Mouse (Mus musculus) common myeloid progenitor, adult 5-6 weeks (primary cell): ENCODE results near the gene Aph1b. TPM values are rescaled to one million over a fixed set of nuclear protein-coding genes. Genes with fewer than 3 reads are reported as not detected.
A peak's percentile ranks its signal among the peaks of the same experiment; 100 is the strongest.
"Not testable (repeated sequence)": the region's sequence is repeated elsewhere in the genome, so short reads cannot be mapped to it uniquely, and the experiment has no call there.

Source experiments
- ATAC-seq: replicated peaks from 2 replicates; pipeline ENCODE4 v1.8.0; 2016; ENCODE audit warnings: low read depth, mild to moderate bottlenecking, moderate TSS enrichment, inconsistent platforms; ENCODE audit not compliant: poor library complexity, severe bottlenecking
- total RNA-seq: library from RNA; stranded (forward); fragments of 200-1000, 187-1606 nt; gene quantifications from 2 replicates; pipeline ENCODE4 v1.2.3, GENCODE M21; 2017

Aph1b gene
- 0.39 and 0.78 TPM in 2 replicates for total RNA-seq

GRCm38 (mm10) chr9:66795464-66796324, at the start of gene Aph1b:
TSS of gene Aph1b (minus strand) at chr9:66795490.
- ATAC-seq, result peak; percentile 94

- ATAC-seq, result peak; percentile 59
Observed at GRCm38 (mm10) chr9:66835097-66835480, 39.8 kb upstream of the Aph1b start.

GRCm38 (mm10) chr9:66834318-66835096, 39.2 kb upstream of the Aph1b start, which contains the start of gene Aph1c:
TSS of gene Aph1c (minus strand) at chr9:66834726.
- peak; percentile 93 for ATAC-seq

GRCm38 (mm10) chr9:66833851-66834250, 38.6 kb upstream of the Aph1b start:
- no peak for ATAC-seq

- no peak for ATAC-seq
Observed at GRCm38 (mm10) chr9:66832366-66832908, 37.1 kb upstream of the Aph1b start.

GRCm38 (mm10) chr9:66825990-66826389, 30.7 kb upstream of the Aph1b start:
- ATAC-seq, result peak; percentile 70

- peak; percentile 67 for ATAC-seq
Observed at GRCm38 (mm10) chr9:66822255-66822654, 27.0 kb upstream of the Aph1b start.

GRCm38 (mm10) chr9:66820996-66821395, 25.7 kb upstream of the Aph1b start:
- peak; percentile 76 for ATAC-seq

- no peak for ATAC-seq
Observed at GRCm38 (mm10) chr9:66813392-66813791, 18.1 kb upstream of the Aph1b start.

- ATAC-seq, result not testable (repeated sequence)
Observed at GRCm38 (mm10) chr9:66805951-66806350, 10.7 kb upstream of the Aph1b start.

GRCm38 (mm10) chr9:66801947-66802346, 6.7 kb upstream of the Aph1b start:
- 0 out of 2 replicates have a peak, but pooled peaks have one; percentile 22 for ATAC-seq

GRCm38 (mm10) chr9:66796739-66797138, 1.4 kb upstream of the Aph1b start, which contains the start of gene Gm10647:
TSS of gene Gm10647 (plus strand) at chr9:66797039.
- ATAC-seq, result no peak

- ATAC-seq, result no peak
Observed at GRCm38 (mm10) chr9:66794629-66795463, 444 bp downstream of the Aph1b start.

GRCm38 (mm10) chr9:66787821-66788220, 7.5 kb downstream of the Aph1b start:
- no peak; the same call in 1 of the 2 replicates for ATAC-seq

- peak; percentile 69 for ATAC-seq
Observed at GRCm38 (mm10) chr9:66784552-66784951, 10.7 kb downstream of the Aph1b start.

GRCm38 (mm10) chr9:66770701-66771100, 24.6 kb downstream of the Aph1b start:
- no peak for ATAC-seq

GRCm38 (mm10) chr9:66769275-66769674, 26.0 kb downstream of the Aph1b start:
- ATAC-seq, result no peak

GRCm38 (mm10) chr9:66768721-66769120, 26.6 kb downstream of the Aph1b start:
- ATAC-seq, result no peak

GRCm38 (mm10) chr9:66760991-66761390, 34.3 kb downstream of the Aph1b start:
- no peak for ATAC-seq

- no peak for ATAC-seq
Observed at GRCm38 (mm10) chr9:66752849-66753248, 42.4 kb downstream of the Aph1b start.
